ENCODE assay signal across 9 mouse cellular contexts in the genomic region with DNA sequence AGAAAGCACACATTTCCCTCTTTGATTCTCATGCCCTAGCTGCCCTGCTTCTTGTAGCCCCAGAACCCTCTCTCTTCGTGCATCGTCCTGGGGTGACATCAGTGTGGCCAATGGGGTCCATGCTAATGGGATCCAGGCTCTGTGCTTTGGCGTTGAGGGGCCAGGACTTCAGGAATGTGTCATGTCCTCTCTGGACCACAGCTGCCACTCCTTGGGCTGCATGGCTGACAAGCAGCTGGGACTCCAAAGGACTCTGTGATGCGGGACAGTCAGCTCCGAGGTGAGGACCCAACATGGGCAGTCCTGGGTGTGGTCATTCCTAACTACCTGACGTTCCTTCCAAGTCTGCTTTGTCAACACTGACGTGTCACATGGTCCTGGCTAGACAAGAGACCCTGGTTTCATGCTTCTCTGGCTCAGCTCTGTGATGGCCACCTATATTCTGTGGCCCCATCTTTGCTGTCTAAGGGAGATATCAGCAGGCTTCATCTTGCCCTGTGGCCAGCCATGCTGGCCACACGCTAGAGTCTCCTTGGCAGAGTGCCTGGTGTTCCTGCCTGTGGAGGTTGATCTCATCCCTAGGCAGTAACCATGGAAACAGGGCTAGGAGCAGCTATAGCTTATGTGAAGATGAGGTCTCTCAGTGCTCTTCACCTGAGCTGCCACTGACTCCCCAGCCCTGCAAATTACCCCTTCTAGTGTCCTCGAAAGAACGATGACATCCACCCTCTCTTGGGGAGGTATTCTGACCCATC.
DNase-seq lines count a peak whose midpoint lies in the region; ATAC-seq and TF ChIP-seq lines count a peak whose summit lies in the region.
"Had no signal": no experiment of that assay in that cellular context is flagged by ENCODE, and none has a peak within 500 bp of the region (broad histone marks: within the 10 kb centered on the region; RNA-seq: fewer than 3 reads in every experiment).

No protein-coding gene starts in this region.

- H3K9me3 ChIP-seq in kidney, embryonic 16.5 days (ENCODE audit: low read length) = no peaks in the 10 kb centered on the region
- H3K9me3 ChIP-seq in hindbrain, embryonic 12.5 days (replicated peaks) = no peaks in the 10 kb centered on the region
- H3K9me3 ChIP-seq in neural tube, embryonic 14.5 days (ENCODE audit: control insufficient read depth, low read length) = no peaks in the 10 kb centered on the region
- no peaks in the 10 kb centered on the region for H3K9me3 ChIP-seq in kidney, embryonic 14.5 days (ENCODE audit: control insufficient read depth, low read length)

- no peak for TF ChIP-seq POLR2A in kidney, adult 2 months (IDR thresholded peaks at IDR 0.05; ENCODE audit: low read depth, low read length)
- no peak for TF ChIP-seq POLR2A in brain, embryonic 14.5 days (IDR thresholded peaks at IDR 0.05; ENCODE audit: borderline replicate concordance, extremely low read depth, insufficient read depth, insufficient read length, poor library complexity, severe bottlenecking)

- no peak overlapping the region for H3K27ac ChIP-seq in kidney, embryonic 16.5 days (ENCODE audit: low read length)
- no peak overlapping the region for H3K27ac ChIP-seq in kidney, adult 2 months (ENCODE audit: insufficient read depth, low read depth, low read length)
- H3K27ac ChIP-seq in hindbrain, embryonic 12.5 days = peak overlapping the region; percentile 84
- H3K27ac ChIP-seq in neural tube, embryonic 14.5 days (ENCODE audit: low read depth, low read length) = no peak overlapping the region; the same call in 1 of the 2 replicates
- H3K27ac ChIP-seq in kidney, embryonic 14.5 days (ENCODE audit: low read depth, low read length) = no peak overlapping the region

- H3K4me1 ChIP-seq in kidney, embryonic 16.5 days (ENCODE audit: insufficient read depth, low read length) = peaks cover 5% of the 10 kb centered on the region
- H3K4me1 ChIP-seq in kidney, adult 2 months (ENCODE audit: control insufficient read depth, insufficient read depth, low read length) = no peaks in the 10 kb centered on the region
- peaks cover 56% of the 10 kb centered on the region for H3K4me1 ChIP-seq in hindbrain, embryonic 12.5 days
- peaks cover 46% of the 10 kb centered on the region for H3K4me1 ChIP-seq in neural tube, embryonic 14.5 days (ENCODE audit: control insufficient read depth, insufficient read depth, low read length)
- peaks cover 10% of the 10 kb centered on the region for H3K4me1 ChIP-seq in kidney, embryonic 14.5 days (ENCODE audit: control insufficient read depth, insufficient read depth, low read length)

- H3K4me2 ChIP-seq in kidney, embryonic 16.5 days (replicated peaks; ENCODE audit: low read depth, low read length) = no peak overlapping the region
- no peak overlapping the region for H3K4me2 ChIP-seq in hindbrain, embryonic 12.5 days (replicated peaks)
- H3K4me2 ChIP-seq in neural tube, embryonic 14.5 days (ENCODE audit: low read depth, low read length) = no peak overlapping the region
- no peak overlapping the region for H3K4me2 ChIP-seq in kidney, embryonic 14.5 days (replicated peaks; ENCODE audit: low read depth, low read length)

- H3K4me3 ChIP-seq in kidney, embryonic 16.5 days (ENCODE audit: low read length) = no peak overlapping the region
- H3K4me3 ChIP-seq in kidney, adult 2 months (ENCODE audit: insufficient read depth, low read depth, low read length) = no peak overlapping the region
- no peak overlapping the region for H3K4me3 ChIP-seq in hindbrain, embryonic 12.5 days
- no peak overlapping the region for H3K4me3 ChIP-seq in neural tube, embryonic 14.5 days (ENCODE audit: low read depth, low read length)
- H3K4me3 ChIP-seq in kidney, embryonic 14.5 days (ENCODE audit: low read length) = no peak overlapping the region

- 0 out of 2 replicates have a peak, but pooled peaks have one; percentile 21 for ATAC-seq in kidney, embryonic 16.5 days (ENCODE audit: low FRiP score, low TSS enrichment)
- ATAC-seq in hindbrain, embryonic 12.5 days (ENCODE audit: low FRiP score) = peak; percentile 30; the same call in 1 of the 2 replicates
- ATAC-seq in neural tube, embryonic 14.5 days (ENCODE audit: low read depth) = peak; percentile 45; the same call in 1 of the 2 replicates
- ATAC-seq in kidney, embryonic 14.5 days (ENCODE audit: low FRiP score, low TSS enrichment) = no peak

- DNase-seq in kidney, adult 2 months = no peak
- peak; percentile 87 for DNase-seq in brain, embryonic 14.5 days (ENCODE audit: low read depth)
- no peak for DNase-seq in urinary bladder, postnatal 36 days (ENCODE audit: low spot score in 2 of 2)
- no peak for DNase-seq in thymus, postnatal 36 days
- DNase-seq: thymus, postnatal 25 days had no signal

- no peak overlapping the region for H3K9ac ChIP-seq in kidney, embryonic 16.5 days (replicated peaks; ENCODE audit: low read length)
- H3K9ac ChIP-seq in hindbrain, embryonic 12.5 days = no peak overlapping the region
- H3K9ac ChIP-seq in neural tube, embryonic 14.5 days (replicated peaks; ENCODE audit: low read depth, low read length) = no peak overlapping the region
- H3K9ac ChIP-seq in kidney, embryonic 14.5 days (ENCODE audit: low read depth, low read length) = no peak overlapping the region

- H3K27me3 ChIP-seq in kidney, embryonic 16.5 days (ENCODE audit: insufficient read depth, low read length) = peaks cover 10% of the 10 kb centered on the region
- no peaks in the 10 kb centered on the region for H3K27me3 ChIP-seq in kidney, adult 2 months (replicated peaks; ENCODE audit: control insufficient read depth, insufficient read depth, low read length)
- peaks cover 8% of the 10 kb centered on the region; the same call in 1 of the 2 replicates for H3K27me3 ChIP-seq in hindbrain, embryonic 12.5 days
- no peaks in the 10 kb centered on the region for H3K27me3 ChIP-seq in neural tube, embryonic 14.5 days (ENCODE audit: control insufficient read depth, insufficient read depth, low read length)
- 0 out of 2 replicates have a peak, but pooled peaks cover 4% of the 10 kb centered on the region for H3K27me3 ChIP-seq in kidney, embryonic 14.5 days (ENCODE audit: control insufficient read depth, insufficient read depth, low read length)

- no peaks in the 10 kb centered on the region for H3K36me3 ChIP-seq in kidney, embryonic 16.5 days (ENCODE audit: insufficient read depth, low read length)
- no peaks in the 10 kb centered on the region for H3K36me3 ChIP-seq in kidney, adult 2 months (ENCODE audit: control insufficient read depth, insufficient read depth, low read length)
- H3K36me3 ChIP-seq in hindbrain, embryonic 12.5 days = no peaks in the 10 kb centered on the region
- H3K36me3 ChIP-seq in neural tube, embryonic 14.5 days (ENCODE audit: control insufficient read depth, insufficient read depth, low read length) = no peaks in the 10 kb centered on the region
- no peaks in the 10 kb centered on the region for H3K36me3 ChIP-seq in kidney, embryonic 14.5 days (ENCODE audit: control insufficient read depth, insufficient read depth, low read length)

- TF ChIP-seq CTCF in kidney, adult 2 months (conservative IDR thresholded peaks at IDR 0.05; ENCODE audit: insufficient read depth, insufficient read length, low read depth, low read length) = no peak
- no peak for TF ChIP-seq CTCF in brain, embryonic 14.5 days (IDR thresholded peaks at IDR 0.05; ENCODE audit: borderline replicate concordance, extremely low read depth, insufficient read depth, insufficient read length)

- 77% methylated on average over 10 of the region's 10 CpGs for WGBS in kidney, embryonic 16.5 days
- 79% methylated on average over 10 of the region's 10 CpGs for WGBS in kidney, adult 2 months
- 81% methylated on average over 10 of the region's 10 CpGs for WGBS in hindbrain, embryonic 12.5 days
- WGBS in neural tube, embryonic 14.5 days = 79% methylated on average over 10 of the region's 10 CpGs
- WGBS in kidney, embryonic 14.5 days = 80% methylated on average over 10 of the region's 10 CpGs
